Mouse (Mus musculus) heart, adult 2 months (tissue): ENCODE data around the gene Tspan31.

Source experiments
- CTCF ChIP-seq: fragments of 200-600 bp; IDR thresholded peaks from 2 replicates; pipeline ENCODE4 v1.8.1; 2022; ENCODE audit warnings: antibody characterized with exemption, mild to moderate bottlenecking, moderate library complexity
- EP300 ChIP-seq: fragments of 200-500 bp; IDR thresholded peaks from 2 replicates; pipeline ENCODE4 v1.6.1; 2011; ENCODE audit warnings: low read depth, low read length, control low read depth; ENCODE audit not compliant: insufficient read depth
- POLR2A ChIP-seq: fragments of 200-500 bp; IDR thresholded peaks from 2 replicates; pipeline ENCODE4 v1.6.1; 2011; ENCODE audit warnings: mild to moderate bottlenecking, low read depth, low read length, control low read depth; ENCODE audit not compliant: insufficient read depth

DNA sequence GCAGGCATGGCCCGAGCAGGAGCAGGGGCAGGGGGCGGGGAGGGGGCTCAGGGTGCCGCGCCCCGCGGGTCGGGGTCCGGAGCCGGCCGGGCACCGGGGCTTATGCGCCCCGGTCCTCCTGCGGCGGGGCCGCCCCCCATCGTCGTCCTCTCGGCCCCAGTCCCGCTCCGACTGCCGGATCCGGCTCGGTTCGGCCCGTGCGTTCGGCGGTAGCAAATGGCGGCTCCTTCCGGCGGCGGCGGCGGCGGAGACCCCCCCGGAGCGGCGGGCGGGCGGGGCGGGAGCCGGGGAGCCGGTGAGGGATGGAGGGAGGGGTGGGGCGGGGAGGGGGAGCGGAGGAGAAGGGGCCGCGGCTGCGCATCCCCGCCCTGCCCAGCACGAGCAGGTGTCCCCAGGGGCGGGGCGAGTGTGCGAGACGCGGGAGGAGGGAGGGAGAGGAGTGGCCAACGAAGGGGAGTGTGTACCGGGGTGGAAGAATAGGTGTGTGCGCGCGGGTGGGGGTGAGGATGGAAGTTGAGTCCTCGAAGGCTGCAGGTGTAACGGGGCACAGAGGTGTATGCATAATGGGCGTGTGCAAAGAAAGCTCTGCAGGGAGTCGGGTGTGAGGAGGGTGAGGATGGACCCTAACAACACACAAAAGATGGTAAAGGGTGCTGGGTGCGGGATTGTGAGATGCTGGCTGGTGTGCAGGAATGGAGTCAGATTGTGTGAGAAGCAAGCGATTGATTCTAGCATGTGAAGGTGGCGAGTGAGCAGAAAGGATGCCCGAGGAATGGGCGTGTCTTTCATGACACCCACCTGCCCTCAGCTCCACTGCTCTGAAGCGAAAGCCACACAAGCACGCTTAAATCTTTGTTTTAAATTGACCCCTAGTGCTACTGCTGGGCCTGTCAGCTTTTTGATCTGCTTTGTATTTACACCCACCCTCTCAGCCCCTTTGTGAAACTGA lies 9.8 kb downstream of the Tspan31 start, which contains the start of gene March9:
- TF ChIP-seq POLR2A (no peak), EP300 (no peak), CTCF (no peak)
